In the genomic region with DNA sequence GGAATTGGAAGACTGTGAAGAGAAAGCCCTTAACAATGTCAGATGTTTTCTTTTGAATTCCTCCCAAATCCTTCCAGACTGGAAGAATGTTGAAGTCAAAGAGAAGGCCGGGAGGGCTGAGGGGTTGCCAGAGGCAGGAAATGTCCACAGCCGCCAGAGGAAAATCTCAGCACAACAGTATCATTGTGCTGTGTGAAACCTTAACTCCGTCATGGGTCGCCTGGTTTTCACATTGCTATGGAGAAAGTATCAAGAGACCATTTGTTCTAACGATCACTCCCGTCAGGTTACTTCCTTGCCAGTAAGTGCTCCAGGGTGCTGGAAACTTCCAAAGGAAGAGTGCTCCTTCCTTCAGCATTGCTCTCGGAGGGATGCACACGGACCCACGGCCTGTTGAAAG, we compare ENCODE assay signal across 8 mouse cellular contexts.
A peak's percentile ranks its signal among the peaks of the same experiment; 100 is the strongest.
DNase-seq lines count a peak whose midpoint lies in the region; ATAC-seq and TF ChIP-seq lines count a peak whose summit lies in the region.

No protein-coding gene starts in this region.

- peak; percentile 87 for ATAC-seq in hindbrain, postnatal 0 days
- ATAC-seq in midbrain, embryonic 16.5 days = peak; percentile 31; the same call in 1 of the 2 replicates

- peaks cover 34% of the 10 kb centered on the region for H3K4me1 ChIP-seq in embryonic facial prominence, embryonic 10.5 days
- no peaks in the 10 kb centered on the region for H3K4me1 ChIP-seq in hindbrain, postnatal 0 days (ENCODE audit: insufficient read depth, low read length)
- H3K4me1 ChIP-seq in midbrain, embryonic 16.5 days (ENCODE audit: control insufficient read depth, insufficient read depth, low read length) = peaks cover 6% of the 10 kb centered on the region

- H3K36me3 ChIP-seq in embryonic facial prominence, embryonic 10.5 days (replicated peaks) = no peaks in the 10 kb centered on the region
- H3K36me3 ChIP-seq in hindbrain, postnatal 0 days (ENCODE audit: insufficient read depth, low read length) = no peaks in the 10 kb centered on the region
- no peaks in the 10 kb centered on the region for H3K36me3 ChIP-seq in midbrain, embryonic 16.5 days (ENCODE audit: control insufficient read depth, insufficient read depth, low read length)

- WGBS in embryonic facial prominence, embryonic 10.5 days = 7% methylated on average over 9 of the region's 9 CpGs
- 10% methylated on average over 9 of the region's 9 CpGs for whole genome bisulfite sequencing in hindbrain, postnatal 0 days
- WGBS in midbrain, embryonic 16.5 days = 13% methylated on average over 9 of the region's 9 CpGs

- no peak overlapping the region for H3K4me3 ChIP-seq in embryonic facial prominence, embryonic 10.5 days
- no peak overlapping the region for H3K4me3 ChIP-seq in hindbrain, postnatal 0 days (ENCODE audit: low read length)
- no peak overlapping the region for H3K4me3 ChIP-seq in midbrain, embryonic 16.5 days (ENCODE audit: low read depth, low read length)

- peak overlapping the region; percentile 27; the same call in 1 of the 2 replicates for H3K27ac ChIP-seq in embryonic facial prominence, embryonic 10.5 days (replicated peaks)
- peak overlapping the region; percentile 0; the same call in 1 of the 2 replicates for H3K27ac ChIP-seq in hindbrain, postnatal 0 days
- peak overlapping the region; percentile 53 for H3K27ac ChIP-seq in midbrain, embryonic 16.5 days (ENCODE audit: low read length)

- no peak overlapping the region for H3K9ac ChIP-seq in hindbrain, postnatal 0 days (replicated peaks; ENCODE audit: low read length)
- H3K9ac ChIP-seq in midbrain, embryonic 16.5 days (ENCODE audit: low read depth, low read length) = no peak overlapping the region

- DNase-seq in embryonic facial prominence, embryonic 10.5 days (ENCODE audit: low spot score) = peak; percentile 71
- DNase-seq in gastrocnemius, adult 18-20 months (ENCODE audit: low spot score) = peak; percentile 29
- DNase-seq in hindbrain, postnatal 0 days (ENCODE audit: low spot score) = peak; percentile 60
- DNase-seq in right cerebral cortex, postnatal 14 days = no peak
- no peak for DNase-seq in T-cell, adult 2 months (ENCODE audit: low spot score)
- DNase-seq in lung, adult 18-20 months = no peak
- no peak for DNase-seq in spleen, postnatal 10 days (ENCODE audit: low spot score in 2 of 2)

- H3K27me3 ChIP-seq in embryonic facial prominence, embryonic 10.5 days (replicated peaks; ENCODE audit: low read depth, poor library complexity, severe bottlenecking) = no peaks in the 10 kb centered on the region
- H3K27me3 ChIP-seq in hindbrain, postnatal 0 days (ENCODE audit: insufficient read depth, low read length) = no peaks in the 10 kb centered on the region
- no peaks in the 10 kb centered on the region for H3K27me3 ChIP-seq in midbrain, embryonic 16.5 days (ENCODE audit: control insufficient read depth, insufficient read depth, low read depth, low read length)

- TF ChIP-seq CTCF in hindbrain, postnatal 0 days (IDR thresholded peaks at IDR 0.05; ENCODE audit: low read depth) = no peak

- no peaks in the 10 kb centered on the region for H3K9me3 ChIP-seq in embryonic facial prominence, embryonic 10.5 days
- H3K9me3 ChIP-seq in hindbrain, postnatal 0 days (ENCODE audit: low read length) = no peaks in the 10 kb centered on the region
- H3K9me3 ChIP-seq in midbrain, embryonic 16.5 days (replicated peaks; ENCODE audit: control insufficient read depth, low read length, poor library complexity, severe bottlenecking) = no peaks in the 10 kb centered on the region

- H3K4me2 ChIP-seq in hindbrain, postnatal 0 days (ENCODE audit: low read depth, low read length) = peak overlapping the region; percentile 0
- peak overlapping the region; percentile 41 for H3K4me2 ChIP-seq in midbrain, embryonic 16.5 days (ENCODE audit: low read length)

Comparison
In these comparisons a context has a peak if more than half of its experiments do, and no peak if none do; other contexts are left out.
1. DNase-seq: peak in embryonic facial prominence, embryonic 10.5 days (single experiment), gastrocnemius, adult 18-20 months (single experiment) and hindbrain, postnatal 0 days (single experiment); none in right cerebral cortex, postnatal 14 days (single experiment), T-cell, adult 2 months (single experiment), lung, adult 18-20 months (0 of 2) and spleen, postnatal 10 days (0 of 2).
2. H3K27ac ChIP-seq: peak in every context shown above with its lines; median percentile 53 in midbrain, embryonic 16.5 days; 27 in embryonic facial prominence, embryonic 10.5 days; 0 in hindbrain, postnatal 0 days.